Mouse (Mus musculus): Measurements from ENCODE around the gene Bhlhe41.

The Bhlhe41 gene

DNA sequence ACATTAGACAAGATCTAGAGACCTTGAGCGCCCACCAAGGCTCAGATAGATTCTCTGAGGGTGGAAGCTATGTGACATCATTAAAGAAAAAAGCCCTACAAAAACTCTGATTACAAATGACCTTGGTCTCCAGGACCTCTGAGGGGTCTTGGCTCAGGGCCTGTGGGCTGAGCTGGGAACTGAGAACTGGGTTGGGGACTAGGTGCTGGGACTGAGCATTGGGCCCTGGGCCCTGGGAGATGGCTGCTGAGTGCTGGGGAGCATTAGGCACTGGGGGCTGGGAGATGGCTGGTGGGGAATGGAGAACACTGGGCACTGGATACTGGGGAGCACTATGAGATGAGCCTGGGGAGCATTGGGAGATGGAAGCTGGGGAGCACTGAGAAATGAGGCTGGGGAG is 19.3 kb downstream of the Bhlhe41 start:
- Histone ChIP-seq H3K9me3 (ENCODE audit: low read length) (no peaks in the 10 kb centered on the region), H3K4me3 (replicated peaks; ENCODE audit: low read length) (no peak overlapping the region), H3K36me3 (ENCODE audit: insufficient read depth, low read length) (no peaks in the 10 kb centered on the region), H3K27me3 (ENCODE audit: insufficient read depth, low read length) (peaks cover 13% of the 10 kb centered on the region), H3K4me1 (replicated peaks; ENCODE audit: low read depth, low read length) (peaks cover 9% of the 10 kb centered on the region)
- TF ChIP-seq CTCF (conservative IDR thresholded peaks at IDR 0.05; ENCODE audit: low read length) (no peak), NANOG (IDR thresholded peaks at IDR 0.05; ENCODE audit: borderline replicate concordance, low read length) (no peak), POU5F1 (IDR thresholded peaks at IDR 0.05; ENCODE audit: borderline replicate concordance, low read length) (no peak)

DNA sequence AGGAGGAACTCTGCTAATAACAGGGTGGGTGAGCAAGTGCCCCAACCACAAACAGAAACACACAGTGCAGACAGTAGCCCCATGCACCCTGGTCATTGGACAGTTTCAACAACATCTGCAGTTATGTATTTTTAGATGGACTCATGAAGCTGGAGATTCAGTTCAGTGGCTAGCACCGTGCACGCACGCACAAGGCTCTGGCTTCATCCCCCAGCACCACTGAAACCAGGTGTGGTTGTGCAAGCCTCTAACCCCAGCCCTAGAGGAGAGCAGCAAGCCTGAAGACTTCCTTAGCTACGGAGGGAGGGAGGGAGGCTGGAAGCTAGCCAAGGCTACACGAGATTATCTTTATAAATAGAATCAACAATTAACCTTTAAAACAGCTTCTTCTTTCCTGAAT is 19.7 kb downstream of the Bhlhe41 start:
- no peaks in the 10 kb centered on the region for H3K9me3 ChIP-seq (ENCODE audit: low read length)
- H3K4me3 ChIP-seq (replicated peaks; ENCODE audit: low read length), result no peak overlapping the region
- TF ChIP-seq NANOG (IDR thresholded peaks at IDR 0.05; ENCODE audit: borderline replicate concordance, low read length), result no peak
- TF ChIP-seq POU5F1 (IDR thresholded peaks at IDR 0.05; ENCODE audit: borderline replicate concordance, low read length), result no peak
- TF ChIP-seq CTCF (conservative IDR thresholded peaks at IDR 0.05; ENCODE audit: low read length), result no peak
- peaks cover 5% of the 10 kb centered on the region; the same call in 1 of the 2 replicates for H3K4me1 ChIP-seq (replicated peaks; ENCODE audit: low read depth, low read length)
- H3K36me3 ChIP-seq (ENCODE audit: insufficient read depth, low read length), result no peaks in the 10 kb centered on the region
- H3K27me3 ChIP-seq (ENCODE audit: insufficient read depth, low read length), result peaks cover 13% of the 10 kb centered on the region

DNA sequence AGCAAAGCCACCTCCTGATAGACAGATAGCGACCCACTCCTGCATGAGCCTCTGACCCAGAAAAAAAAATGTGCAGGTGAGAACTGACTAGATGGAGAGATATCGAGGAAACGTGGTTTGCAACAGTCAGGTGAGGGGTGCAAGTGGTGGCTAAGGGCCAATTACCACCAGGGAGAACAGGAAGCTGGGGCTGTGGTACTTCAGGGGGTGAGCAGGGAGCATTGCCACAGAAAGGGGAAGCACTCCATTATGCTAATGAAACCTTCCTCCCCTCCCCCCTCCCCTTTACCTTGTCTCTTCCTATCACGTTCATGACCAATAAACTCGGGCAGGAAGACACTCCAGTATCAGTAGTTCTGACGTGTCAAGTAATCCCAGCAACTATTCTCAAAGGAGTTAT is 30.0 kb downstream of the Bhlhe41 start:
- H3K36me3 ChIP-seq (ENCODE audit: insufficient read depth, low read length), result no peaks in the 10 kb centered on the region
- H3K9me3 ChIP-seq (ENCODE audit: low read length), result no peaks in the 10 kb centered on the region
- H3K4me1 ChIP-seq (replicated peaks; ENCODE audit: low read depth, low read length), result peaks cover 3% of the 10 kb centered on the region; the same call in 1 of the 2 replicates
- H3K4me3 ChIP-seq (replicated peaks; ENCODE audit: low read length), result no peak overlapping the region
- H3K27me3 ChIP-seq (ENCODE audit: insufficient read depth, low read length), result peaks cover 6% of the 10 kb centered on the region; the same call in 1 of the 2 replicates
- TF ChIP-seq NANOG (IDR thresholded peaks at IDR 0.05; ENCODE audit: borderline replicate concordance, low read length), result no peak
- no peak for TF ChIP-seq CTCF (conservative IDR thresholded peaks at IDR 0.05; ENCODE audit: low read length)
- TF ChIP-seq POU5F1 (IDR thresholded peaks at IDR 0.05; ENCODE audit: borderline replicate concordance, low read length), result no peak

DNA sequence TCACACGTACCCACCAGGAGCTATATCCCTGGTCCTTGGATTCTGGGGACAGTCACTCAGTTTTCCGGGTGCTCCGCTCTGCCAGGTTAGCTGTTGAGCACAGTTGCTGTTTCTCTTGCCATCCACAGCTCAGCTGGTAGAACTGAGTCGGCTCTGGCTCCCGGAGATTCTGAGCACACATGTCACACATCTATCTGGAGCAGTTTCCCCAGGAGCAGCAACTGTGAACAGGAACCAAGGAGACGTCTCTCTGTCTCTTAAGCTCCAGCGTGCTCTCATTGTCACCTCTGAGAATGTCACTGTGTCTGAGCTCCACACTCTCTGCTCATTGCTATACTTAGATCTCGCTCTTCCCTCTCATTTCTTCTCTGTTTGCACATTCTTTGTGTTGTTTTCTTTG is 32.4 kb downstream of the Bhlhe41 start:
- Histone ChIP-seq H3K9me3 (ENCODE audit: low read length) (no peaks in the 10 kb centered on the region), H3K27me3 (ENCODE audit: insufficient read depth, low read length) (peaks cover 8% of the 10 kb centered on the region; the same call in 1 of the 2 replicates), H3K36me3 (ENCODE audit: insufficient read depth, low read length) (no peaks in the 10 kb centered on the region), H3K4me1 (replicated peaks; ENCODE audit: low read depth, low read length) (peaks cover 3% of the 10 kb centered on the region; the same call in 1 of the 2 replicates), H3K4me3 (replicated peaks; ENCODE audit: low read length) (no peak overlapping the region)
- TF ChIP-seq POU5F1 (IDR thresholded peaks at IDR 0.05; ENCODE audit: borderline replicate concordance, low read length) (no peak), NANOG (IDR thresholded peaks at IDR 0.05; ENCODE audit: borderline replicate concordance, low read length) (no peak), CTCF (conservative IDR thresholded peaks at IDR 0.05; ENCODE audit: low read length) (no peak)

DNA sequence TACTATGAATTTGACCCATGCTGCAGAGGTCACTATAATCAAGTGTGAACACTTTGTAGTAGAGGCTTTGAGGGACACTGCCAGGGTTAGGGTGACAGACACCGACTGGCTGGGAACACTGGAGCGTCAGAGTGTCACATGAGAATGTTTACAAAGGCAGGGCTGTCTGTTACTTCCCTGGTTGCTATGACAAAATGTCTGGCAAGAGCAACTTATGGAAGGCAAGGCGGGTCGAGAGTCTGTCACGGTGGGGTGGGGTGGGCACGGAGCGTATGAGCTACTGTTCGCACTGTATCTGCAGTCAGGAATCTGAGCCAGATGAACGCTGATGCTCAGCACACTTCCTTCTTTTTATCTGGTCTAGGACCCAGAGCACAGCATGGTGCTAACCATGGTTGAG is 34.7 kb downstream of the Bhlhe41 start:
- H3K36me3 ChIP-seq (ENCODE audit: insufficient read depth, low read length), result no peaks in the 10 kb centered on the region
- H3K27me3 ChIP-seq (ENCODE audit: insufficient read depth, low read length), result peaks cover 8% of the 10 kb centered on the region; the same call in 1 of the 2 replicates
- H3K4me1 ChIP-seq (replicated peaks; ENCODE audit: low read depth, low read length), result 0 out of 2 replicates have a peak, but pooled peaks cover under 1% of the 10 kb centered on the region
- TF ChIP-seq POU5F1 (IDR thresholded peaks at IDR 0.05; ENCODE audit: borderline replicate concordance, low read length), result no peak
- no peak for TF ChIP-seq NANOG (IDR thresholded peaks at IDR 0.05; ENCODE audit: borderline replicate concordance, low read length)
- TF ChIP-seq CTCF (conservative IDR thresholded peaks at IDR 0.05; ENCODE audit: low read length), result no peak
- no peak overlapping the region for H3K4me3 ChIP-seq (replicated peaks; ENCODE audit: low read length)
- H3K9me3 ChIP-seq (ENCODE audit: low read length), result no peaks in the 10 kb centered on the region

DNA sequence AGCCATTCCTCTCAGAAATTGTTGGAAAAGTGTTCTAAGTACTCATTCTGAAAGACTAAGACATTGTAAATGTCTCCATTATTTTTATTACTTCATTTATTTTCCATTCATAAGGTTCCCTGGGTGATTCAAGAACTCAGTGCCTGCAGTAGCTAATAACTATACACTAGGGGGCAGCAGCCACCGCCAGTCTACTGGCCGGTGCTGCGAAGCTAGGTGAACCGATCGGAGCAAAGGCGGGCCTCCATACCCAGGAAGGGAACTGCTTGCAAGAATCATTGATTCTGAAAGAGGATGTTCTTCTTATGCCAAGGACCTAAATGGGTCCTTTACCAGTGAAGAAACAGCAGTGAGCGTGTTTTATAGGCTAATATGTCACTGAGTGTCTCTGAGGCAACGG is 35.2 kb downstream of the Bhlhe41 start:
- H3K27me3 ChIP-seq (ENCODE audit: insufficient read depth, low read length), result peaks cover 8% of the 10 kb centered on the region; the same call in 1 of the 2 replicates

DNA sequence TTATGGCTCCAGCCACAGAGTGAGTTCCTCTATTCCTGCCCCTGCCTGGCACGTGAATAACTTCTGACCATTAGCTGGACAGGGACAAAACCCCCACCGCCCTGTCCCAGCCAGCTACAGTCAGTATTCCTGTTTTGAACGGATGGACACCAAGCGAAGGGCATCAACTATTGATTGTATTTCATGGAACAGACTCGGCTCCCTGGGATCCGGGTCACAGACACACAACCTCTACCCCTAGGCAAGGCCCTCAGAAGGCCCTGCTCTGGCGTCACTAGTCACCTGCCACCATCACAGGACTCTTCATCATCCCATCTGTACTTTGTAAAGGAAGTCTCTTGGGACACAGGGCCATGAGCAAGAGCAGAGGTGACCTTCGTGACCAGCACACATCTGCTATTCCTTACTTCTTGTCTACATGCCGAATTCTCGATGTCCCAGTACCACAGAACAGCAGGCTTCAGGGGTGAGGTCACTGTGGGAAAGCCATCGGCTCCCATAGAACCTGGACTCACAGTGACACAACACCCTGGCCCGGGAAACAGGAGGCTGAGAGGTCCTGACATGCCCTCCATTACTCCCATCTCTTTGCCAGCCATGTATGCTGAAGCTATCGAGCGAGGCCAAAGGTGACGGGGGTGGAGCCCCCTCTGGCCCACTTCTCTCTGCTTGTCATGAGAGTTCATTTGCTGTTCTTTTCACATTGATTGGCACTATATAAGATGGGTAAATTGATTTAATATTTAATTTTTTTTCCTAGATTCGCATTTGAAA is 36.1 kb downstream of the Bhlhe41 start:
- Histone ChIP-seq H3K27me3 (ENCODE audit: insufficient read depth, low read length) (peaks cover 8% of the 10 kb centered on the region; the same call in 1 of the 2 replicates), H3K36me3 (ENCODE audit: insufficient read depth, low read length) (no peaks in the 10 kb centered on the region), H3K4me1 (replicated peaks; ENCODE audit: low read depth, low read length) (no peaks in the 10 kb centered on the region), H3K9me3 (ENCODE audit: low read length) (peaks cover 4% of the 10 kb centered on the region), H3K4me3 (replicated peaks; ENCODE audit: low read length) (no peak overlapping the region)
- TF ChIP-seq CTCF (conservative IDR thresholded peaks at IDR 0.05; ENCODE audit: low read length) (no peak), NANOG (IDR thresholded peaks at IDR 0.05; ENCODE audit: borderline replicate concordance, low read length) (no peak), POU5F1 (IDR thresholded peaks at IDR 0.05; ENCODE audit: borderline replicate concordance, low read length) (no peak)

More for the DNA sequence above, 35.2 kb downstream of the Bhlhe41 start:
- Histone ChIP-seq H3K9me3 (ENCODE audit: low read length) (peaks cover 4% of the 10 kb centered on the region), H3K4me1 (replicated peaks; ENCODE audit: low read depth, low read length) (no peaks in the 10 kb centered on the region), H3K36me3 (ENCODE audit: insufficient read depth, low read length) (no peaks in the 10 kb centered on the region), H3K4me3 (replicated peaks; ENCODE audit: low read length) (no peak overlapping the region)
- TF ChIP-seq CTCF (conservative IDR thresholded peaks at IDR 0.05; ENCODE audit: low read length) (peak; percentile 86), NANOG (IDR thresholded peaks at IDR 0.05; ENCODE audit: borderline replicate concordance, low read length) (no peak), POU5F1 (IDR thresholded peaks at IDR 0.05; ENCODE audit: borderline replicate concordance, low read length) (no peak)

DNA sequence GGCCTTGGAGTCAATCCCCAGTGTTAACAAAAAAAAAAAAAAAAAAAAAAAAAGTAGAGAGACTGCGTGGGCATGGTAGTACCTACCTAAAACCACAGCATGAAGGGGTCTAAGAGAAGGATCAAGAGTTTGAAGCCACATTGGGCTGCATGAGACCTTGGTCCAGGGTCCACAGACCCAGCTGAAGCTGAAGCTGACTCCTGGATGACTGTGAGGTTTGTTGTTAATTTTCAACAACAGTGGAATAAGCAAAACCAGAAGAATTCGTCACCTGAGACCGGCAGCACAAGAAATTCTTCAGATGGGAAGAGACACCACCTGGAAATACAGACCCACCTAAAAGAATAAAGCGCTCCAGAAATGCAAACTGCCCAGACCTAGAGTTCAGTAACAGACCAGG is 39.1 kb downstream of the Bhlhe41 start:
- Histone ChIP-seq H3K9me3 (ENCODE audit: low read length) (peaks cover 11% of the 10 kb centered on the region), H3K4me3 (replicated peaks; ENCODE audit: low read length) (no peak overlapping the region), H3K27me3 (ENCODE audit: insufficient read depth, low read length) (peaks cover 8% of the 10 kb centered on the region; the same call in 1 of the 2 replicates), H3K36me3 (ENCODE audit: insufficient read depth, low read length) (no peaks in the 10 kb centered on the region), H3K4me1 (replicated peaks; ENCODE audit: low read depth, low read length) (0 out of 2 replicates have a peak, but pooled peaks cover 4% of the 10 kb centered on the region)
- no peak for TF ChIP-seq CTCF (conservative IDR thresholded peaks at IDR 0.05; ENCODE audit: low read length)
- TF ChIP-seq NANOG (IDR thresholded peaks at IDR 0.05; ENCODE audit: borderline replicate concordance, low read length), result no peak
- TF ChIP-seq POU5F1 (IDR thresholded peaks at IDR 0.05; ENCODE audit: borderline replicate concordance, low read length), result no peak
